Mouse (Mus musculus): ENCODE data around the gene Saysd1.

The Saysd1 gene

GRCm38 (mm10) chr14:20158727-20159681, 20.7 kb upstream of the Saysd1 start:
- DNase-seq, result no peak

- DNase-seq, result no peak
Measured at GRCm38 (mm10) chr14:20157595-20157994, 19.3 kb upstream of the Saysd1 start.

GRCm38 (mm10) chr14:20155718-20156117, 17.4 kb upstream of the Saysd1 start:
- no peak for DNase-seq

GRCm38 (mm10) chr14:20154937-20155336, 16.6 kb upstream of the Saysd1 start:
- no peak for DNase-seq

GRCm38 (mm10) chr14:20154245-20154644, 15.9 kb upstream of the Saysd1 start:
- DNase-seq, result no peak

GRCm38 (mm10) chr14:20149127-20150080, 11.1 kb upstream of the Saysd1 start:
- DNase-seq, result no peak

GRCm38 (mm10) chr14:20148514-20148913, 10.2 kb upstream of the Saysd1 start:
- no peak for DNase-seq

GRCm38 (mm10) chr14:20147854-20148253, 9.5 kb upstream of the Saysd1 start:
- DNase-seq, result no peak

- DNase-seq, result no peak
Measured at GRCm38 (mm10) chr14:20144093-20144492, 5.8 kb upstream of the Saysd1 start.

GRCm38 (mm10) chr14:20134965-20135671, 3.2 kb downstream of the Saysd1 start:
- DNase-seq, result no peak

- no peak for DNase-seq
Measured at GRCm38 (mm10) chr14:20128162-20128561, 10.2 kb downstream of the Saysd1 start.

- DNase-seq, result no peak
Measured at GRCm38 (mm10) chr14:20127406-20128087, 10.8 kb downstream of the Saysd1 start.

GRCm38 (mm10) chr14:20120868-20121267, 17.5 kb downstream of the Saysd1 start:
- peak; percentile 47 to 53 for DNase-seq

- no peak for DNase-seq
Measured at GRCm38 (mm10) chr14:20120012-20120411, 18.3 kb downstream of the Saysd1 start.

- DNase-seq, result no peak
Measured at GRCm38 (mm10) chr14:20116149-20116605, 22.2 kb downstream of the Saysd1 start.

- DNase-seq, result no peak
Measured at GRCm38 (mm10) chr14:20114951-20115350, 23.4 kb downstream of the Saysd1 start.

GRCm38 (mm10) chr14:20113964-20114363, 24.4 kb downstream of the Saysd1 start:
- DNase-seq, result peak; percentile 52 to 54

GRCm38 (mm10) chr14:20113189-20113961, 25.0 kb downstream of the Saysd1 start:
- DNase-seq, result no peak

GRCm38 (mm10) chr14:20112218-20112617, 26.1 kb downstream of the Saysd1 start:
- no peak for DNase-seq

GRCm38 (mm10) chr14:20110945-20111344, 27.4 kb downstream of the Saysd1 start:
- no peak for DNase-seq

GRCm38 (mm10) chr14:20106271-20106670, 32.1 kb downstream of the Saysd1 start:
- DNase-seq, result no peak

Measured in thymus, adult 18-20 months (tissue).